Mouse (Mus musculus): ENCODE results near the gene Adig.

Gene Adig

DNA sequence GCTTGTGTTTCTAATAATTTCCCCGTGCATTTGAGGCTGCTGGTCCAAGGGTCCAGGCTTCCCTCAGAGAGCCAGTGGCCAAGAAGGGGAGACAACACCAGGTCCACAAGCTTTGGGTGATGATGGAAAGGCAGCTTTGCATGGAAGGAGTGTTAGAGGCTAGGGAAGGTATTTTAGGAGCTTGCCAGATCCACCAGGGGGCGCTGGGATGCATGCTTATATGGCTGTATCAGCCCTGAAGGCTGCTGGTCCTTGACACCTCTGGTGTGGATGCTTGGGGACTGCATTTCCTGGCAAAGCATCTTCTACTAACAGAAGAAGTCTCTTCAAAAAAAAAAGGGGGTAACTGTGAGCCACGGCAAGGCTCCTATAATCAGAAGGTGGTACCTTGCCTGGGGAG is 47.7 kb downstream of the Adig start:
- no peaks in the 10 kb centered on the region for H3K36me3 ChIP-seq (ENCODE audit: insufficient read depth, low read length)
- TF ChIP-seq NANOG (IDR thresholded peaks at IDR 0.05; ENCODE audit: borderline replicate concordance, low read length) (no peak), CTCF (conservative IDR thresholded peaks at IDR 0.05; ENCODE audit: low read length) (peak; percentile 77)

GRCm38 (mm10) chr2:158554366-158554765 is 52.0 kb downstream of the Adig start:
- no peaks in the 10 kb centered on the region for H3K36me3 ChIP-seq (ENCODE audit: insufficient read depth, low read length)
- peaks cover 29% of the 10 kb centered on the region for H3K27me3 ChIP-seq (ENCODE audit: insufficient read depth, low read length)
- no peak overlapping the region for H3K4me3 ChIP-seq (replicated peaks; ENCODE audit: low read length)
- TF ChIP-seq CTCF (conservative IDR thresholded peaks at IDR 0.05; ENCODE audit: low read length) (no peak), NANOG (IDR thresholded peaks at IDR 0.05; ENCODE audit: borderline replicate concordance, low read length) (no peak), POU5F1 (IDR thresholded peaks at IDR 0.05; ENCODE audit: borderline replicate concordance, low read length) (no peak)
- peaks cover 6% of the 10 kb centered on the region; the same call in 1 of the 2 replicates for H3K4me1 ChIP-seq (replicated peaks; ENCODE audit: low read depth, low read length)
- peaks cover 30% of the 10 kb centered on the region for H3K9me3 ChIP-seq (ENCODE audit: low read length)

More for the DNA sequence above, 47.7 kb downstream of the Adig start:
- no peak overlapping the region for H3K4me3 ChIP-seq (replicated peaks; ENCODE audit: low read length)
- H3K4me1 ChIP-seq (replicated peaks; ENCODE audit: low read depth, low read length) = peaks cover 5% of the 10 kb centered on the region
- H3K27me3 ChIP-seq (ENCODE audit: insufficient read depth, low read length) = peaks cover 37% of the 10 kb centered on the region
- peaks cover 13% of the 10 kb centered on the region for H3K9me3 ChIP-seq (ENCODE audit: low read length)

DNA sequence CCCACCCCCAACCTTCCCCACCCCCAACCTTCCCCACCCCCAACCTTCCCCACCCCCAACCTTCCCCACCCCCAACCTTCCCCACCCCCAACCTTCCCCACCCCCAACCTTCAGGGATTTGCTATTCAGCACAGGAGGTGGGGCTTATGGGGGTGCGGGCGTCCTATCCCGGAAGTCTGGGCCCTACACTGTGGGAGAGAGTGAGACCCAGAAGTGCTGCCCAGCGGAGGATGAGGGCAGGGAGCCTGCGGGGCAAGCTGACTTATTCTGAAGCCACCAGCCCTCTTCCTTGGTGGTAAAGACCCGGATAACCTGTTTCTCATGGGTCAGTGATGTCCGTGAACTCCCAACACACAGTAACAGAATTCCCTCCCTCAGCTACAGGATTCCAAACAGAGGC is 52.8 kb downstream of the Adig start:
- Histone ChIP-seq H3K9me3 (ENCODE audit: low read length) (peaks cover 30% of the 10 kb centered on the region), H3K4me3 (replicated peaks; ENCODE audit: low read length) (no peak overlapping the region), H3K36me3 (ENCODE audit: insufficient read depth, low read length) (no peaks in the 10 kb centered on the region), H3K4me1 (replicated peaks; ENCODE audit: low read depth, low read length) (peaks cover 10% of the 10 kb centered on the region), H3K27me3 (ENCODE audit: insufficient read depth, low read length) (peaks cover 24% of the 10 kb centered on the region)
- TF ChIP-seq NANOG (IDR thresholded peaks at IDR 0.05; ENCODE audit: borderline replicate concordance, low read length) = no peak
- no peak for TF ChIP-seq POU5F1 (IDR thresholded peaks at IDR 0.05; ENCODE audit: borderline replicate concordance, low read length)
- no peak for TF ChIP-seq CTCF (conservative IDR thresholded peaks at IDR 0.05; ENCODE audit: low read length)

GRCm38 (mm10) chr2:158555812-158556211 is 53.4 kb downstream of the Adig start:
- H3K27me3 ChIP-seq (ENCODE audit: insufficient read depth, low read length) = peaks cover 19% of the 10 kb centered on the region
- H3K9me3 ChIP-seq (ENCODE audit: low read length) = peaks cover 30% of the 10 kb centered on the region
- no peak overlapping the region for H3K4me3 ChIP-seq (replicated peaks; ENCODE audit: low read length)
- TF ChIP-seq CTCF (conservative IDR thresholded peaks at IDR 0.05; ENCODE audit: low read length) = no peak
- TF ChIP-seq POU5F1 (IDR thresholded peaks at IDR 0.05; ENCODE audit: borderline replicate concordance, low read length) = no peak
- no peak for TF ChIP-seq NANOG (IDR thresholded peaks at IDR 0.05; ENCODE audit: borderline replicate concordance, low read length)
- peaks cover 16% of the 10 kb centered on the region for H3K4me1 ChIP-seq (replicated peaks; ENCODE audit: low read depth, low read length)
- H3K36me3 ChIP-seq (ENCODE audit: insufficient read depth, low read length) = no peaks in the 10 kb centered on the region

GRCm38 (mm10) chr2:158556225-158556624 is 53.8 kb downstream of the Adig start:
- H3K36me3 ChIP-seq (ENCODE audit: insufficient read depth, low read length) = no peaks in the 10 kb centered on the region
- no peak overlapping the region for H3K4me3 ChIP-seq (replicated peaks; ENCODE audit: low read length)
- TF ChIP-seq NANOG (IDR thresholded peaks at IDR 0.05; ENCODE audit: borderline replicate concordance, low read length) = no peak
- TF ChIP-seq POU5F1 (IDR thresholded peaks at IDR 0.05; ENCODE audit: borderline replicate concordance, low read length) = no peak
- TF ChIP-seq CTCF (conservative IDR thresholded peaks at IDR 0.05; ENCODE audit: low read length) = peak; percentile 58
- H3K9me3 ChIP-seq (ENCODE audit: low read length) = peaks cover 30% of the 10 kb centered on the region
- H3K4me1 ChIP-seq (replicated peaks; ENCODE audit: low read depth, low read length) = peaks cover 20% of the 10 kb centered on the region
- peaks cover 16% of the 10 kb centered on the region; the same call in 1 of the 2 replicates for H3K27me3 ChIP-seq (ENCODE audit: insufficient read depth, low read length)

GRCm38 (mm10) chr2:158556750-158557149 is 54.3 kb downstream of the Adig start:
- Histone ChIP-seq H3K27me3 (ENCODE audit: insufficient read depth, low read length) (peaks cover 12% of the 10 kb centered on the region; the same call in 1 of the 2 replicates), H3K9me3 (ENCODE audit: low read length) (peaks cover 30% of the 10 kb centered on the region), H3K4me3 (replicated peaks; ENCODE audit: low read length) (no peak overlapping the region), H3K36me3 (ENCODE audit: insufficient read depth, low read length) (no peaks in the 10 kb centered on the region), H3K4me1 (replicated peaks; ENCODE audit: low read depth, low read length) (peaks cover 25% of the 10 kb centered on the region)
- TF ChIP-seq NANOG (IDR thresholded peaks at IDR 0.05; ENCODE audit: borderline replicate concordance, low read length) = peak; percentile 36; the same call in 1 of the 2 replicates
- no peak for TF ChIP-seq POU5F1 (IDR thresholded peaks at IDR 0.05; ENCODE audit: borderline replicate concordance, low read length)

Data from E14TG2a.4 (cell line).